Mouse (Mus musculus) heart, embryonic 13.5 days (tissue): ENCODE results near the gene C5ar1. TPM values are rescaled to one million over a fixed set of nuclear protein-coding genes. Genes with fewer than 3 reads are reported as not detected.

ENCODE experiments used
- ATAC-seq: fragments of 200-750 bp; cut with Nextera tagmentation; 2 replicates; pipeline ENCODE4 v1.8.0; 2017; ENCODE audit warnings: moderate TSS enrichment; ENCODE audit not compliant: insufficient number of reproducible peaks, low FRiP score, low TSS enrichment; ENCODE audit errors: extremely low read depth
- H3K27ac ChIP-seq: fragments of 300-500 bp; sonication (generic); replicated peaks from 2 replicates; pipeline ENCODE4 v1.5.1; 2015; ENCODE audit warnings: moderate library complexity, mild to moderate bottlenecking, inconsistent platforms
- H3K27me3 ChIP-seq: fragments of 300-500 bp; sonication (generic); replicated peaks from 2 replicates; pipeline ENCODE4 v1.6.1; 2015; ENCODE audit warnings: mild to moderate bottlenecking, inconsistent platforms
- H3K36me3 ChIP-seq: fragments of 300-500 bp; sonication (generic); 2 replicates; pipeline ENCODE4 v1.6.1; 2015; ENCODE audit warnings: mild to moderate bottlenecking, inconsistent platforms
- H3K4me1 ChIP-seq: fragments of 300-500 bp; sonication (generic); 2 replicates; pipeline ENCODE4 v1.6.1; 2015; ENCODE audit warnings: inconsistent platforms
- H3K4me2 ChIP-seq: fragments of 300-500 bp; sonication (generic); 2 replicates; pipeline ENCODE4 v1.6.1; 2015; ENCODE audit warnings: inconsistent platforms, mild to moderate bottlenecking, moderate library complexity
- H3K4me3 ChIP-seq: fragments of 300-500 bp; sonication (generic); 2 replicates; pipeline ENCODE4 v1.5.1; 2015; ENCODE audit warnings: moderate library complexity, mild to moderate bottlenecking, inconsistent platforms
- H3K9ac ChIP-seq: fragments of 300-500 bp; sonication (generic); 2 replicates; pipeline ENCODE4 v1.6.1; 2015; ENCODE audit warnings: inconsistent platforms, mild to moderate bottlenecking, moderate library complexity
- H3K9me3 ChIP-seq: fragments of 300-500 bp; sonication (generic); 2 replicates; pipeline ENCODE4 v1.6.1; 2016; ENCODE audit warnings: inconsistent platforms
- WGBS: fragments of 180-500 bp; shearing (Covaris S2); methylation state at CpG from one replicate; pipeline ENCODE4 v1.1.7; 2015; ENCODE audit warnings: mixed read lengths; 5-methylcytosine and 5-hydroxymethylcytosine counted together
- polyA plus RNA-seq: library from polyadenylated mRNA; unstranded; fragments of >200 nt; fragmentation: Nextera tagmentation; extraction: Ambion mirVana; gene quantifications from 2 replicates; pipeline ENCODE4 v1.2.1, GENCODE M21; 2015

C5ar1 gene
- polyA plus RNA-seq, 1 experiment from 2014 or later = 2.2 TPM

GRCm38 (mm10) chr7:16213196-16213595 is 46.1 kb downstream of the C5ar1 start:
- ATAC-seq = no peak
- Histone ChIP-seq H3K4me3 (no peak overlapping the region), H3K9me3 (no peaks in the 10 kb centered on the region), H3K36me3 (peaks cover 96% of the 10 kb centered on the region), H3K4me2 (no peak overlapping the region), H3K27ac (no peak overlapping the region), H3K9ac (no peak overlapping the region), H3K4me1 (no peaks in the 10 kb centered on the region), H3K27me3 (no peaks in the 10 kb centered on the region)
- WGBS = 92% methylated on average over 6 of the region's 6 CpGs

DNA sequence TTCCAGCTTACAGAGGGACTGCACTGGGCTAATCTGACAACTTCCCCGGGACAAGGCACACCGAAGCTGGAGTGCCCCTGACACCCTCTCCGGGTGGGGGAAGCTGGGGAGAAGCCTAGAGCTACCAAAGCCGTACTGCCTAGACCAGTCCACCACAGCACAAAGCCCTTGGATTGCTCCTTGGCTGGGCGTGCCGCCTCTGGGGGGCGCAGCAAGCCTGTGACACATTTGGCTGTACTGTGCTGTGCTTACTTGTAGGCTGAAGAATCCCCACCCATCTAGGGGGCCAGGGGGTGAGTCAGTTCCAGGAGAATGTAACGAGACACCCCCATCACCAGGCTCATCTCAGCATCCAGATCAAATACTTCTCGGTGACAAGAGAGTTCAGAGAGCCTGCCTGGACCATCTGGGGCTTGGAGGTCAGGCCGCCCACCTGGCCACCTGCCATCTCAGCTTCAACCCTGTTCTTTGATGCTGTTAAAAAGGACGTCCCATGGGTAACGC is 48.4 kb downstream of the C5ar1 start:
- Histone ChIP-seq H3K27me3 (no peaks in the 10 kb centered on the region), H3K9me3 (no peaks in the 10 kb centered on the region), H3K27ac (no peak overlapping the region), H3K36me3 (peaks cover 91% of the 10 kb centered on the region), H3K4me3 (no peak overlapping the region), H3K4me2 (no peak overlapping the region), H3K9ac (no peak overlapping the region), H3K4me1 (no peaks in the 10 kb centered on the region)
- ATAC-seq = no peak
- WGBS = 66% methylated on average over 12 of the region's 12 CpGs

DNA sequence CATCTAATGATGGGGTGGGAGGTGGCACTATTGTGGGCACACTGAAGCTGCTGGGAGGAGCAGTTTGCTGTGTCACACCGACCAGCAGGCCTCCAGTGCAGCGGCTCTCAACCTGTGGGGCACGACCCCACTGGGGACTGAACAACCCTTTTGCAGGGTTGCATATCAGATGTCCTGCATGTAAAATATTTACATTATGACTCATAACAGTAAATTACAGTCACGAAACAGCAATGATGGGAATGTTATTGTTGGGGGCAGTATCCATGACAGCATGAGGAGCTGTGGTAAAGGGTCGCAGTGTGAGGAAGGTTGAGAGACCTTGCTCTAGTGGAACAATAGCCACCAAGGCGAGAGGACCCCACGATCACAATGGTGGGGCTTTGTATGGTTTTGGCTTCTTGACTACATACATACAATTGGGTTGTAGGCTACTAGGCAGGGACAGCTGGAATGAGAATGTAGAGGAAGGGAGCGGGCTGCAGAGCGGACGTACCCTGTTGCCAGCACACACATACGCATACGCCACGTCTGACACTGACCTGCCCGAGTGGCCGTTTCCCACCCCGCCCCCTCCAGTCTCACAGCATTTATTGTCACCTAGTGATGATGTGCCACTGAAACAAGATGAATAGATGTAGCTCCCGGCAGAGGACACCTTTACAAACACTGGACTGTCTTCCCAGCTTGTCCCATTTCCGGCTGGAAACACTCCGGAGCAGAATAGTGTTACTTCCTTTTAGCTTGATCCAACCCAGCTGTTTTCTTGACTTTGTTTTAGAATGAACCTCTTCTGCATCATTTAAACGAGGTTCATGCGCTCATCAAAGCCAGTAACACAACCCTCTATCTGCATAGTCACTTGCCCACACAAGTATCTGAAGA is 50.3 kb downstream of the C5ar1 start:
- no peaks in the 10 kb centered on the region for H3K27me3 ChIP-seq
- no peaks in the 10 kb centered on the region for H3K9me3 ChIP-seq
- no peak overlapping the region for H3K9ac ChIP-seq
- no peak overlapping the region for H3K27ac ChIP-seq
- no peak overlapping the region for H3K4me3 ChIP-seq
- ATAC-seq = no peak
- no peak overlapping the region for H3K4me2 ChIP-seq
- peaks cover 91% of the 10 kb centered on the region for H3K36me3 ChIP-seq
- 79% methylated on average over 21 of the region's 21 CpGs for WGBS
- no peaks in the 10 kb centered on the region for H3K4me1 ChIP-seq

- H3K36me3 ChIP-seq = peaks cover 91% of the 10 kb centered on the region
- no peak overlapping the region for H3K27ac ChIP-seq
- H3K9ac ChIP-seq = no peak overlapping the region
- no peak overlapping the region for H3K4me3 ChIP-seq
- 86% methylated on average over 10 of the region's 10 CpGs for WGBS
- no peaks in the 10 kb centered on the region for H3K27me3 ChIP-seq
- H3K9me3 ChIP-seq = no peaks in the 10 kb centered on the region
- H3K4me2 ChIP-seq = no peak overlapping the region
- no peak for ATAC-seq
- H3K4me1 ChIP-seq = no peaks in the 10 kb centered on the region
These were observed 51.8 kb downstream of the C5ar1 start for GRCm38 (mm10) chr7:16207496-16207895.

GRCm38 (mm10) chr7:16207076-16207475 is 52.3 kb downstream of the C5ar1 start:
- Histone ChIP-seq H3K27ac (no peak overlapping the region), H3K9me3 (no peaks in the 10 kb centered on the region), H3K4me3 (no peak overlapping the region), H3K4me2 (no peak overlapping the region), H3K36me3 (peaks cover 92% of the 10 kb centered on the region), H3K27me3 (no peaks in the 10 kb centered on the region), H3K9ac (no peak overlapping the region), H3K4me1 (no peaks in the 10 kb centered on the region)
- no peak for ATAC-seq
- 77% methylated on average over 7 of the region's 7 CpGs for WGBS

DNA sequence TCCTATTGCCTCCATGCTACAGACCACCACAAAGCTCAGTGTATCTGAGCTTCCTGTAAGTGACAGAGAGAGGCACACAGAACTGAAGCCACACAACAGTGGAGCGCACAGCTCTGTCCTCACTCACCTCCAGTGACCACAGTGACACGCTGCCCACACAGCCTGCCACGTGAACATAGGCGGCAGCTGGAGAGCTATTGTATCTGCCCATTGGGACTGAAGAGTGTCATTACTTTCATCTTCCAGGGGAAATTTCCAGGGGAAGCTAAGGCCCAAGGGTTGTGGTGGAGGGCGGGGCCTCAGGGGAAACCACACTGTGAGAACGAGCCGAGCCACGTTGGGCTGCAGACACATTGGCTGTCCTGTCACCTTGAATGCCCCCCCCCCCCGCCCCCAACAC is 54.5 kb downstream of the C5ar1 start:
- H3K27ac ChIP-seq = no peak overlapping the region
- H3K27me3 ChIP-seq = no peaks in the 10 kb centered on the region
- no peak for ATAC-seq
- H3K4me2 ChIP-seq = no peak overlapping the region
- H3K9ac ChIP-seq = no peak overlapping the region
- no peaks in the 10 kb centered on the region for H3K4me1 ChIP-seq
- no peaks in the 10 kb centered on the region for H3K9me3 ChIP-seq
- WGBS = 72% methylated on average over 9 of the region's 9 CpGs
- H3K36me3 ChIP-seq = peaks cover 92% of the 10 kb centered on the region
- no peak overlapping the region for H3K4me3 ChIP-seq

GRCm38 (mm10) chr7:16203505-16203903 is 55.8 kb downstream of the C5ar1 start:
- WGBS = 88% methylated on average over 13 of the region's 13 CpGs
- H3K9me3 ChIP-seq = no peaks in the 10 kb centered on the region
- no peak overlapping the region for H3K27ac ChIP-seq
- H3K9ac ChIP-seq = no peak overlapping the region
- peaks cover 92% of the 10 kb centered on the region for H3K36me3 ChIP-seq
- ATAC-seq = no peak
- no peaks in the 10 kb centered on the region for H3K27me3 ChIP-seq
- H3K4me2 ChIP-seq = no peak overlapping the region
- H3K4me1 ChIP-seq = no peaks in the 10 kb centered on the region
- H3K4me3 ChIP-seq = no peak overlapping the region

DNA sequence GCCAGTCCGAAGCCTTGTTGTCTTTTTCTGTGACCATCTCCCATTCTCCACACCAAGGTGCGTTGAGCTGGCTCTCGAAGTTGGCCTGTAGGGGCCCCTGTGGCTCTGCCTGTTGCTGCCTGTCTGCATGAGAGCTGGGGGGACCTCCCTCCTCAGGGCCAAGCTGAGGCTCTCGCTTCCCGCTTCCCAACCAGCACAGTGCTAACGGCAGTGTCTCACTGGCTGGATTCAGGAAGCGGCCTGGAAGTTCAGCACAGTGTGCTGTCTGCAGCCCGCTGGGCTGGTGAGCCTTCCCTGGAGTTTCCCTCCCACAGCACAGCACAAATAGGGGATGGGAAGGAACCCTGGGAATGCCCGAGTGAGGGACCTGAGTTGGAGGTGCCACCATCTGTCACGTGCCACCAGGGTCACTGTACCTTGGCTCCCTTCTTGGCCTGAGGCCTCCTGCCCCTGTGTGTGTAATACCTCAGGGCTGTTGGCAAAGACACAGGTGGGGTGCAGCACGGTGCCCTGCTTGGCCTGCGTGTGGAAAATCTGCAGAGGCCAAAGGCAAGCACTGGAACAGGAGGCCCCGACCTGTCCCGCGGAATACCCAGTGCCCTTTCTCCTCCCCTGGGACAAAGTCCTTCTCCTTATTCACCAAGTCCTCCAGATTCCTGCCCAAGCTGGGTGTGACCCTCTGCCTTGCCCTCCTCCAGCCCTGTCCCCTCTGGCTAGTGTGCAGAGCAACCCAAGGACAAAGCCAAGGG is 56.4 kb downstream of the C5ar1 start:
- ATAC-seq = no peak
- H3K36me3 ChIP-seq = peaks cover 95% of the 10 kb centered on the region

DNA sequence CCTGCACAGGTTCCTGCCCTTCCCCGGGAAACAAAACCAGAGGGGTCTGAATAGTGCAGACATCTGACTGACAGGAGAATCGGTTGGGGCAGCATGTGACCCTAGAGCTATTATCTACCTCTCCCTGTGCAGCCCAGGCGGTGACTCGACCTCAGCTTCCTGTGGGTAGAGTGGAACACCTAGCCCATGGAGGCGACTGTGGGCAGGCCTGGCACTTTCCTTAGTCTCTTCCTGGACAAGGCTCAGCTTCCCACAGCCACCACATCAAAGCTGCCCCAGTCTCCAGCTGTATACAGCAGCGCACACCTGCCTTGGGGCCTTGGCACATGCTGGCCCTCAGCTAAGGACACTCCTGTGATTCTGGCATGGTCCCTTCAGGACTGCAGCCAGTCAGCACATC is 58.2 kb downstream of the C5ar1 start:
- Histone ChIP-seq H3K9ac (no peak overlapping the region), H3K4me1 (no peaks in the 10 kb centered on the region), H3K4me3 (no peak overlapping the region), H3K36me3 (peaks cover 99% of the 10 kb centered on the region), H3K27ac (no peak overlapping the region), H3K27me3 (no peaks in the 10 kb centered on the region), H3K9me3 (no peaks in the 10 kb centered on the region), H3K4me2 (no peak overlapping the region)
- 85% methylated on average over 6 of the region's 6 CpGs for WGBS
- ATAC-seq = no peak

More for the DNA sequence above, 56.4 kb downstream of the C5ar1 start:
- no peak overlapping the region for H3K4me2 ChIP-seq
- no peaks in the 10 kb centered on the region for H3K27me3 ChIP-seq
- no peaks in the 10 kb centered on the region for H3K4me1 ChIP-seq
- WGBS = 74% methylated on average over 15 of the region's 15 CpGs
- H3K27ac ChIP-seq = no peak overlapping the region
- H3K4me3 ChIP-seq = no peak overlapping the region
- no peaks in the 10 kb centered on the region for H3K9me3 ChIP-seq
- no peak overlapping the region for H3K9ac ChIP-seq

DNA sequence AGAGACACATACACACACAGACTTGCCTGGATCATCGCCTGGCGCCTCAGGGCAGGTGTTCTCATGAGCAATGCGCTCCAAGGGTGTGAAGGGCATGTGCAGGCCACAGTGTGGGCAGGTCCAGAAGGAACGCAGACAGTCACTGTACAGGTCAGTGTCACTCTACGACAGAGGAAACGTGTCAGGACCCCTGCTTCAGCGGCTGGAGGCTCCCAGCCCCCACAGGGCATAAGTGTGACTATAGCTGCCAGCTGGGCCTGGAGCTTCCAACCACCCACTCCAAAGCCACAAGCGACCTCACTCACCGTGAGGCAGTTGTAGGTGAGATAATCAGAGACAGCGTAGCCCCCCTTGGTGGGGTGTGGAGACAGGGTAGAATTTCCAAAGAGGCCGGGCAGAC is 60.8 kb downstream of the C5ar1 start:
- H3K4me3 ChIP-seq = no peak overlapping the region
- peaks cover 81% of the 10 kb centered on the region for H3K36me3 ChIP-seq
- no peaks in the 10 kb centered on the region for H3K4me1 ChIP-seq
- WGBS = 75% methylated on average over 11 of the region's 11 CpGs
- H3K9ac ChIP-seq = no peak overlapping the region
- H3K27ac ChIP-seq = no peak overlapping the region
- no peaks in the 10 kb centered on the region for H3K9me3 ChIP-seq
- no peak overlapping the region for H3K4me2 ChIP-seq
- no peak for ATAC-seq
- H3K27me3 ChIP-seq = no peaks in the 10 kb centered on the region

DNA sequence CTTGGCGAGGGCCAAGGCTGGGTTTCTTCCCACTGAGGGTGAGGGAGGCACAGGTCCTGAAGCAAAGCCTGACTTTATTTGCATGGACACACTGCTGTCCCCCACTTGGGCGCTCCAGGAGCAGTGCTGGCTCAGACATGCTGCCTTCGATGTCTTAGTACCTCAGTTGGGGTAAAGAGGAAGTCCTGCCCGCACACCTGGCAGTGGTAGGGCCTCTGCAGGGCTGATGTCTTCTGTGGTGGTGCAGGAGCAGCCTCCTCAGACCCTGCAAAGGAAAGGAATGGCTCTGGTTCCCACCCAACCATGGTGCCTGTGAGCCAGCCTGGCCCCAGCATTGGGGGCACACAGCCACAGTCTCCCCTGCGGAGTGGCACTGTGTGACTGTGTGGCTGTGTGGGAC is 62.2 kb downstream of the C5ar1 start:
- Histone ChIP-seq H3K27ac (no peak overlapping the region), H3K4me2 (no peak overlapping the region), H3K27me3 (no peaks in the 10 kb centered on the region), H3K36me3 (peaks cover 67% of the 10 kb centered on the region), H3K4me1 (no peaks in the 10 kb centered on the region), H3K9ac (no peak overlapping the region), H3K4me3 (no peak overlapping the region), H3K9me3 (no peaks in the 10 kb centered on the region)
- 59% methylated on average over 5 of the region's 5 CpGs for whole genome bisulfite sequencing
- ATAC-seq = no peak
